Mouse (Mus musculus) right cerebral cortex, postnatal 25 days (tissue): Measurements from ENCODE around the gene Ptpn4.

Experiments used
- DNase-seq: peaks from one replicate; pipeline ENCODE4 v3.0.0; 2022

Ptpn4 gene

GRCm38 (mm10) chr1:119804586-119804985 lies 32.8 kb downstream of the Ptpn4 start:
- DNase-seq, result no peak

- no peak for DNase-seq
Observed at GRCm38 (mm10) chr1:119795174-119795573, 42.2 kb downstream of the Ptpn4 start.

GRCm38 (mm10) chr1:119794342-119794741 lies 43.1 kb downstream of the Ptpn4 start:
- DNase-seq, result no peak

- DNase-seq, result no peak
Observed at GRCm38 (mm10) chr1:119790616-119791015, 46.8 kb downstream of the Ptpn4 start.

GRCm38 (mm10) chr1:119775915-119776314 lies 61.5 kb downstream of the Ptpn4 start:
- DNase-seq, result no peak

GRCm38 (mm10) chr1:119735692-119736091 lies 101.7 kb downstream of the Ptpn4 start:
- no peak for DNase-seq

- peak; percentile 12 for DNase-seq
Observed at GRCm38 (mm10) chr1:119734801-119735200, 102.6 kb downstream of the Ptpn4 start.

- no peak for DNase-seq
Observed at GRCm38 (mm10) chr1:119731166-119731565, 106.2 kb downstream of the Ptpn4 start.

GRCm38 (mm10) chr1:119713017-119713416 lies 124.4 kb downstream of the Ptpn4 start:
- no peak for DNase-seq

- no peak for DNase-seq
Observed at GRCm38 (mm10) chr1:119706471-119707217, 130.8 kb downstream of the Ptpn4 start.

- no peak for DNase-seq
Observed at GRCm38 (mm10) chr1:119696860-119697259, 140.6 kb downstream of the Ptpn4 start.

- DNase-seq, result no peak
Observed at GRCm38 (mm10) chr1:119685773-119686558, 151.4 kb downstream of the Ptpn4 start.

GRCm38 (mm10) chr1:119681663-119682213 lies 155.7 kb downstream of the Ptpn4 start:
- DNase-seq, result no peak

GRCm38 (mm10) chr1:119674984-119675383 lies 162.4 kb downstream of the Ptpn4 start:
- DNase-seq, result no peak

- no peak for DNase-seq
Observed at GRCm38 (mm10) chr1:119666904-119667303, 170.5 kb downstream of the Ptpn4 start.

- no peak for DNase-seq
Observed at GRCm38 (mm10) chr1:119654307-119654706, 183.1 kb downstream of the Ptpn4 start.

GRCm38 (mm10) chr1:119650386-119650785 lies 187.0 kb downstream of the Ptpn4 start:
- no peak for DNase-seq

- no peak for DNase-seq
Observed at GRCm38 (mm10) chr1:119649627-119650026, 187.8 kb downstream of the Ptpn4 start.

- DNase-seq, result peak; percentile 72
Observed at GRCm38 (mm10) chr1:119648205-119649111, 189.0 kb downstream of the Ptpn4 start, which contains the start of gene Epb41l5. TSS of gene Epb41l5 (minus strand) at chr1:119649000.

GRCm38 (mm10) chr1:119646356-119646755 lies 191.1 kb downstream of the Ptpn4 start:
- DNase-seq, result no peak

GRCm38 (mm10) chr1:119642367-119642766 lies 195.0 kb downstream of the Ptpn4 start:
- no peak for DNase-seq

GRCm38 (mm10) chr1:119641090-119641812 lies 196.2 kb downstream of the Ptpn4 start:
- DNase-seq, result no peak
